Mouse (Mus musculus) hindbrain, embryonic 11.5 days (tissue): ENCODE data around the gene Hoxc12. TPM values are rescaled to one million over a fixed set of nuclear protein-coding genes. Genes with fewer than 3 reads are reported as not detected.

Experiments used
- ATAC-seq: fragments of 200-750 bp; cut with Nextera tagmentation; 2 replicates; pipeline ENCODE4 v1.8.0; 2017; ENCODE audit warnings: mild to moderate bottlenecking, moderate TSS enrichment, moderate library complexity; ENCODE audit not compliant: low FRiP score
- DNase-seq: peaks from one replicate; pipeline ENCODE4 v3.0.0-alpha.2; 2015; ENCODE audit warnings: low spot score
- H3K27ac ChIP-seq: fragments of 300-500 bp; sonication (generic); 2 replicates; pipeline ENCODE4 v1.5.1; 2014; ENCODE audit warnings: mild to moderate bottlenecking, low read depth, low read length
- H3K27me3 ChIP-seq: fragments of 300-500 bp; sonication (generic); 2 replicates; pipeline ENCODE4 v1.6.1; 2014; ENCODE audit warnings: mild to moderate bottlenecking, low read length, moderate library complexity, mixed read lengths; ENCODE audit not compliant: control insufficient read depth, insufficient read depth
- H3K36me3 ChIP-seq: fragments of 300-500 bp; sonication (generic); 2 replicates; pipeline ENCODE4 v1.6.1; 2014; ENCODE audit warnings: mild to moderate bottlenecking, low read length, moderate library complexity, mixed read lengths; ENCODE audit not compliant: control insufficient read depth, insufficient read depth
- H3K4me1 ChIP-seq: fragments of 300-500 bp; sonication (generic); replicated peaks from 2 replicates; pipeline ENCODE4 v1.6.1; 2014; ENCODE audit warnings: low read length, mixed read lengths; ENCODE audit not compliant: control insufficient read depth, insufficient read depth
- H3K4me2 ChIP-seq: fragments of 300-500 bp; sonication (generic); replicated peaks from 2 replicates; pipeline ENCODE4 v1.6.1; 2014; ENCODE audit warnings: mild to moderate bottlenecking, low read depth, low read length
- H3K4me3 ChIP-seq: fragments of 300-500 bp; sonication (generic); 2 replicates; pipeline ENCODE4 v1.5.1; 2014; ENCODE audit warnings: low read depth, low read length
- H3K9ac ChIP-seq: fragments of 300-500 bp; sonication (generic); 2 replicates; pipeline ENCODE4 v1.6.1; 2014; ENCODE audit warnings: low read depth, low read length
- H3K9me3 ChIP-seq: fragments of 300-500 bp; sonication (generic); 2 replicates; pipeline ENCODE4 v1.6.1; 2016; ENCODE audit warnings: low read length; ENCODE audit not compliant: control insufficient read depth
- WGBS: fragments of 180-500 bp; shearing (Covaris S2); extraction: QIAGEN DNeasy Blood & Tissue Kit; methylation state at CpG from one replicate; pipeline ENCODE4 v1.1.7; 2014; 5-methylcytosine and 5-hydroxymethylcytosine counted together
- polyA plus RNA-seq: library from polyadenylated mRNA; unstranded; fragments of >200 nt; fragmentation: Nextera tagmentation; extraction: Ambion mirVana; gene quantifications from 2 replicates; pipeline ENCODE4 v1.2.1, GENCODE M21; 2014

Hoxc12 gene
- polyA plus RNA-seq, 1 experiment from 2014 or later = not detected

- H3K36me3 ChIP-seq = no peaks in the 10 kb centered on the region
Measured at GRCm38 (mm10) chr15:102980912-102981311, 44.4 kb downstream of the Hoxc12 start.

GRCm38 (mm10) chr15:102981379-102982288 lies 45.1 kb downstream of the Hoxc12 start:
- Histone ChIP-seq H3K4me2 (peak overlapping the region; percentile 50), H3K9ac (no peak overlapping the region), H3K36me3 (no peaks in the 10 kb centered on the region), H3K27ac (no peak overlapping the region), H3K4me3 (peak overlapping the region; percentile 23), H3K4me1 (no peaks in the 10 kb centered on the region), H3K9me3 (no peaks in the 10 kb centered on the region), H3K27me3 (peaks cover 96% of the 10 kb centered on the region)
- peak; percentile 76 for DNase-seq
- WGBS = under 1% methylated on average over 88 of the region's 88 CpGs
- 0 out of 2 replicates have a peak, but pooled peaks have one; percentile 33 for ATAC-seq

More at GRCm38 (mm10) chr15:102980912-102981311, 44.4 kb downstream of the Hoxc12 start:
- Histone ChIP-seq H3K9me3 (no peaks in the 10 kb centered on the region), H3K4me3 (peak overlapping the region; percentile 23; the same call in 1 of the 2 replicates), H3K9ac (no peak overlapping the region), H3K4me2 (peak overlapping the region; percentile 50; the same call in 1 of the 2 replicates), H3K27ac (no peak overlapping the region), H3K4me1 (no peaks in the 10 kb centered on the region), H3K27me3 (peaks cover 96% of the 10 kb centered on the region)
- WGBS = under 1% methylated on average over 14 of the region's 14 CpGs
- ATAC-seq (no peak), DNase-seq (no peak)

- WGBS = 2% methylated on average over 12 of the region's 12 CpGs
Measured at GRCm38 (mm10) chr15:102983716-102984115, 47.2 kb downstream of the Hoxc12 start.

GRCm38 (mm10) chr15:102984521-102984920 lies 48.0 kb downstream of the Hoxc12 start:
- no peak overlapping the region for H3K4me3 ChIP-seq
- H3K9ac ChIP-seq = no peak overlapping the region
- no peaks in the 10 kb centered on the region for H3K4me1 ChIP-seq
- ATAC-seq (no peak), DNase-seq (no peak)
- no peaks in the 10 kb centered on the region for H3K36me3 ChIP-seq
- peaks cover 96% of the 10 kb centered on the region for H3K27me3 ChIP-seq
- H3K9me3 ChIP-seq = no peaks in the 10 kb centered on the region
- H3K4me2 ChIP-seq = no peak overlapping the region
- no peak overlapping the region for H3K27ac ChIP-seq
- WGBS = 4% methylated on average over 10 of the region's 10 CpGs

More at GRCm38 (mm10) chr15:102983716-102984115, 47.2 kb downstream of the Hoxc12 start:
- Histone ChIP-seq H3K9me3 (no peaks in the 10 kb centered on the region), H3K4me1 (no peaks in the 10 kb centered on the region), H3K27me3 (peaks cover 96% of the 10 kb centered on the region), H3K27ac (no peak overlapping the region), H3K9ac (no peak overlapping the region), H3K4me2 (no peak overlapping the region), H3K4me3 (no peak overlapping the region), H3K36me3 (no peaks in the 10 kb centered on the region)
- ATAC-seq = no peak
- no peak for DNase-seq

GRCm38 (mm10) chr15:102984925-102985324 lies 48.4 kb downstream of the Hoxc12 start:
- H3K4me3 ChIP-seq = no peak overlapping the region
- no peaks in the 10 kb centered on the region for H3K36me3 ChIP-seq
- no peak overlapping the region for H3K4me2 ChIP-seq
- H3K27ac ChIP-seq = no peak overlapping the region
- H3K9me3 ChIP-seq = no peaks in the 10 kb centered on the region
- H3K4me1 ChIP-seq = no peaks in the 10 kb centered on the region
- peaks cover 96% of the 10 kb centered on the region for H3K27me3 ChIP-seq
- 4% methylated on average over 3 of the region's 3 CpGs for WGBS
- DNase-seq (no peak), ATAC-seq (no peak)
- H3K9ac ChIP-seq = no peak overlapping the region

GRCm38 (mm10) chr15:102987124-102987833 lies 50.7 kb downstream of the Hoxc12 start:
- 3% methylated on average over 21 of the region's 21 CpGs for WGBS
- peaks cover 96% of the 10 kb centered on the region for H3K27me3 ChIP-seq
- H3K4me1 ChIP-seq = 0 out of 2 replicates have a peak, but pooled peaks cover 5% of the 10 kb centered on the region
- DNase-seq (peak; percentile 98), ATAC-seq (peak; percentile 72; the same call in 1 of the 2 replicates)
- H3K36me3 ChIP-seq = no peaks in the 10 kb centered on the region
- H3K4me2 ChIP-seq = no peak overlapping the region
- H3K9me3 ChIP-seq = no peaks in the 10 kb centered on the region
- H3K4me3 ChIP-seq = no peak overlapping the region
- no peak overlapping the region for H3K9ac ChIP-seq
- H3K27ac ChIP-seq = no peak overlapping the region

- peaks cover 96% of the 10 kb centered on the region for H3K27me3 ChIP-seq
- no peaks in the 10 kb centered on the region for H3K9me3 ChIP-seq
- H3K9ac ChIP-seq = no peak overlapping the region
- no peaks in the 10 kb centered on the region for H3K36me3 ChIP-seq
- H3K4me1 ChIP-seq = 0 out of 2 replicates have a peak, but pooled peaks cover 5% of the 10 kb centered on the region
- WGBS = 11% methylated on average over 5 of the region's 5 CpGs
- no peak overlapping the region for H3K4me2 ChIP-seq
- DNase-seq (no peak), ATAC-seq (no peak)
- no peak overlapping the region for H3K4me3 ChIP-seq
- no peak overlapping the region for H3K27ac ChIP-seq
Measured at GRCm38 (mm10) chr15:102988078-102988477, 51.5 kb downstream of the Hoxc12 start.
